Mouse (Mus musculus): ENCODE results near the gene Ebf1. TPM values are rescaled to one million over a fixed set of nuclear protein-coding genes. Genes with fewer than 3 reads are reported as not detected.

Ebf1 gene
- polyA plus RNA-seq, 1 experiment from 2014 or later = 8.8 TPM

GRCm38 (mm10) chr11:44962746-44963440 lies 345.8 kb downstream of the Ebf1 start:
- Histone ChIP-seq H3K4me1 (ENCODE audit: insufficient read depth, low read depth, low read length) (no peaks in the 10 kb centered on the region), H3K9ac (replicated peaks; ENCODE audit: low read depth) (no peak overlapping the region), H3K4me3 (ENCODE audit: low read depth, low read length) (no peak overlapping the region), H3K4me2 (replicated peaks; ENCODE audit: low read depth, low read length) (no peak overlapping the region), H3K27ac (ENCODE audit: low read length) (no peak overlapping the region), H3K9me3 (ENCODE audit: low read length) (no peaks in the 10 kb centered on the region), H3K36me3 (ENCODE audit: insufficient read depth, low read length) (no peaks in the 10 kb centered on the region), H3K27me3 (replicated peaks; ENCODE audit: insufficient read depth, low read length) (no peaks in the 10 kb centered on the region)
- 76% methylated on average over 14 of the region's 14 CpGs for WGBS
- TF ChIP-seq CTCF (IDR thresholded peaks at IDR 0.05) (no peak), EP300 (IDR thresholded peaks at IDR 0.05) (no peak)
- ATAC-seq = no peak
- DNase-seq (ENCODE audit: low spot score) = no peak

GRCm38 (mm10) chr11:44969011-44969410 lies 351.9 kb downstream of the Ebf1 start:
- no peak for TF ChIP-seq CTCF (IDR thresholded peaks at IDR 0.05)
- no peak for TF ChIP-seq EP300 (IDR thresholded peaks at IDR 0.05)
- 62% methylated on average over 4 of the region's 4 CpGs for WGBS
- DNase-seq (ENCODE audit: low spot score) (no peak), ATAC-seq (no peak)
- H3K9ac ChIP-seq (replicated peaks; ENCODE audit: low read depth) = no peak overlapping the region
- no peaks in the 10 kb centered on the region for H3K27me3 ChIP-seq (replicated peaks; ENCODE audit: insufficient read depth, low read length)
- H3K4me3 ChIP-seq (ENCODE audit: low read depth, low read length) = no peak overlapping the region
- no peak overlapping the region for H3K4me2 ChIP-seq (replicated peaks; ENCODE audit: low read depth, low read length)
- no peak overlapping the region for H3K27ac ChIP-seq (ENCODE audit: low read length)
- H3K9me3 ChIP-seq (ENCODE audit: low read length) = no peaks in the 10 kb centered on the region
- no peaks in the 10 kb centered on the region for H3K36me3 ChIP-seq (ENCODE audit: insufficient read depth, low read length)
- H3K4me1 ChIP-seq (ENCODE audit: insufficient read depth, low read depth, low read length) = no peaks in the 10 kb centered on the region

GRCm38 (mm10) chr11:44974271-44974670 lies 357.2 kb downstream of the Ebf1 start:
- Histone ChIP-seq H3K4me1 (ENCODE audit: insufficient read depth, low read depth, low read length) (no peaks in the 10 kb centered on the region), H3K27me3 (replicated peaks; ENCODE audit: insufficient read depth, low read length) (no peaks in the 10 kb centered on the region), H3K36me3 (ENCODE audit: insufficient read depth, low read length) (no peaks in the 10 kb centered on the region), H3K9me3 (ENCODE audit: low read length) (no peaks in the 10 kb centered on the region), H3K4me2 (replicated peaks; ENCODE audit: low read depth, low read length) (no peak overlapping the region), H3K9ac (replicated peaks; ENCODE audit: low read depth) (no peak overlapping the region), H3K4me3 (ENCODE audit: low read depth, low read length) (no peak overlapping the region), H3K27ac (ENCODE audit: low read length) (no peak overlapping the region)
- no peak for ATAC-seq
- TF ChIP-seq CTCF (IDR thresholded peaks at IDR 0.05) (no peak), EP300 (IDR thresholded peaks at IDR 0.05) (no peak)
- WGBS = 78% methylated on average over 7 of the region's 7 CpGs
- DNase-seq (ENCODE audit: low spot score) = no peak

GRCm38 (mm10) chr11:44975151-44975550 lies 358.0 kb downstream of the Ebf1 start:
- Histone ChIP-seq H3K9me3 (ENCODE audit: low read length) (no peaks in the 10 kb centered on the region), H3K27ac (ENCODE audit: low read length) (no peak overlapping the region), H3K9ac (replicated peaks; ENCODE audit: low read depth) (no peak overlapping the region), H3K27me3 (replicated peaks; ENCODE audit: insufficient read depth, low read length) (no peaks in the 10 kb centered on the region), H3K4me2 (replicated peaks; ENCODE audit: low read depth, low read length) (no peak overlapping the region), H3K36me3 (ENCODE audit: insufficient read depth, low read length) (no peaks in the 10 kb centered on the region), H3K4me1 (ENCODE audit: insufficient read depth, low read depth, low read length) (no peaks in the 10 kb centered on the region), H3K4me3 (ENCODE audit: low read depth, low read length) (no peak overlapping the region)
- no peak for TF ChIP-seq CTCF (IDR thresholded peaks at IDR 0.05)
- 0 out of 2 replicates have a peak, but pooled peaks have one; percentile 24 for TF ChIP-seq EP300 (IDR thresholded peaks at IDR 0.05)
- 0 out of 2 replicates have a peak, but pooled peaks have one; percentile 26 for ATAC-seq
- 35% methylated on average over 2 of the region's 2 CpGs for WGBS
- peak; percentile 11 for DNase-seq (ENCODE audit: low spot score)

GRCm38 (mm10) chr11:44976254-44976802 lies 359.2 kb downstream of the Ebf1 start:
- H3K36me3 ChIP-seq (ENCODE audit: insufficient read depth, low read length) = no peaks in the 10 kb centered on the region
- H3K27ac ChIP-seq (ENCODE audit: low read length) = no peak overlapping the region
- TF ChIP-seq CTCF (IDR thresholded peaks at IDR 0.05) = no peak
- no peak for TF ChIP-seq EP300 (IDR thresholded peaks at IDR 0.05)
- H3K4me2 ChIP-seq (replicated peaks; ENCODE audit: low read depth, low read length) = no peak overlapping the region
- no peak overlapping the region for H3K9ac ChIP-seq (replicated peaks; ENCODE audit: low read depth)
- 85% methylated on average over 5 of the region's 5 CpGs for WGBS
- ATAC-seq (no peak), DNase-seq (ENCODE audit: low spot score) (no peak)
- H3K27me3 ChIP-seq (replicated peaks; ENCODE audit: insufficient read depth, low read length) = no peaks in the 10 kb centered on the region
- H3K9me3 ChIP-seq (ENCODE audit: low read length) = no peaks in the 10 kb centered on the region
- H3K4me3 ChIP-seq (ENCODE audit: low read depth, low read length) = no peak overlapping the region
- no peaks in the 10 kb centered on the region for H3K4me1 ChIP-seq (ENCODE audit: insufficient read depth, low read depth, low read length)

GRCm38 (mm10) chr11:44977921-44978397 lies 360.8 kb downstream of the Ebf1 start:
- no peak overlapping the region for H3K4me3 ChIP-seq (ENCODE audit: low read depth, low read length)
- H3K9ac ChIP-seq (replicated peaks; ENCODE audit: low read depth) = no peak overlapping the region
- H3K4me2 ChIP-seq (replicated peaks; ENCODE audit: low read depth, low read length) = no peak overlapping the region
- WGBS = 87% methylated on average over 4 of the region's 4 CpGs
- H3K27ac ChIP-seq (ENCODE audit: low read length) = no peak overlapping the region
- H3K27me3 ChIP-seq (replicated peaks; ENCODE audit: insufficient read depth, low read length) = no peaks in the 10 kb centered on the region
- ATAC-seq (no peak), DNase-seq (ENCODE audit: low spot score) (peak; percentile 4)
- H3K4me1 ChIP-seq (ENCODE audit: insufficient read depth, low read depth, low read length) = no peaks in the 10 kb centered on the region
- no peak for TF ChIP-seq CTCF (IDR thresholded peaks at IDR 0.05)
- TF ChIP-seq EP300 (IDR thresholded peaks at IDR 0.05) = no peak
- no peaks in the 10 kb centered on the region for H3K36me3 ChIP-seq (ENCODE audit: insufficient read depth, low read length)
- H3K9me3 ChIP-seq (ENCODE audit: low read length) = no peaks in the 10 kb centered on the region
